Mouse (Mus musculus): ENCODE measurements around the gene Mroh9. TPM values are rescaled to one million over a fixed set of nuclear protein-coding genes. Genes with fewer than 3 reads are reported as not detected.

Mroh9 gene
- total and polyA plus RNA-seq, 2 experiments = not detected

DNA sequence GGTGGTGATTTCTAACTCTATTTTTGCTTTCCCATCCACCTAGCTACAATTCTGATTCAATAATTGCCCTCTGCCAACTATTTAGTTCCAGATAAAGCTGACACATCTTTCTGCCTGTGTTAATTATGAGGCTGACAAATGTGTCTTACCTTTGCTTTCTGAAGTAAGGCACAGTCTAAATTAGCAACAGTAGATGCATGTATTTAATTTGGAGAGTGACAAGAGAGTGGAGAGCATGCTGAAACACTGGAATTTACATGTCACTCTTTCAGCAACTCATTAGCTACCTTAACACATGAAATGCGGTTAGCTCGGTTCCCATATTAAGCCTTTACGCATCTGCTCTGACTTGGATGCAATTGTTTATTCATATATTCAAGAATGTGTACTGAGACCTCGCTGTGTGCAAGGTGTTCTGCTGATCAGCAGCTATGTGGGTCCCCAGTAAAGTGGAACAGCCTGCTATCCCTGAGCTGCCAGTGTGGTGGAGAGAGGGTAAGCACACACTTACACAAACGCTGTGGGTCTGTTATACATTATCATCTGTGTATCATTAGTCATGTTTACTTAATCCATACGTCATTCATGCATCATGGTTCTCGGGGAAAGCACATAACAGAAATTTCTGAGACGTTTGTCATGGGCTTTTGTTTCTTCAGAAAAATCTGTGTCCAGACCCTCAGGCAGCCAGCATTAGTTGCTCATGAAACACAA, 28.1 kb upstream of the Mroh9 start:
- WGBS = 68% methylated on average over 8 of the region's 8 CpGs
- Histone ChIP-seq H3K79me2 (ENCODE audit: control insufficient read depth, insufficient read depth, low read length) (no peaks in the 10 kb centered on the region), H3K27me3 (ENCODE audit: control insufficient read depth, insufficient read depth, low read length) (no peaks in the 10 kb centered on the region), H3K27ac (replicated peaks; ENCODE audit: insufficient read depth, low read depth, low read length) (no peak overlapping the region), H3K36me3 (ENCODE audit: control insufficient read depth, insufficient read depth, low read length) (no peaks in the 10 kb centered on the region), H3K4me3 (ENCODE audit: insufficient read depth, low read depth, low read length) (no peak overlapping the region), H3K9ac (ENCODE audit: low read depth, low read length) (no peak overlapping the region), H3K4me1 (ENCODE audit: control insufficient read depth, insufficient read depth, low read length) (no peaks in the 10 kb centered on the region)
- TF ChIP-seq CTCF (IDR thresholded peaks at IDR 0.05; ENCODE audit: low read depth, low read length) (no peak), POLR2A (IDR thresholded peaks at IDR 0.05; ENCODE audit: extremely low read depth, insufficient read depth, low read length) (no peak)
- DNase-seq (ENCODE audit: extremely low read depth, low read depth, low spot score) = no peak

DNA sequence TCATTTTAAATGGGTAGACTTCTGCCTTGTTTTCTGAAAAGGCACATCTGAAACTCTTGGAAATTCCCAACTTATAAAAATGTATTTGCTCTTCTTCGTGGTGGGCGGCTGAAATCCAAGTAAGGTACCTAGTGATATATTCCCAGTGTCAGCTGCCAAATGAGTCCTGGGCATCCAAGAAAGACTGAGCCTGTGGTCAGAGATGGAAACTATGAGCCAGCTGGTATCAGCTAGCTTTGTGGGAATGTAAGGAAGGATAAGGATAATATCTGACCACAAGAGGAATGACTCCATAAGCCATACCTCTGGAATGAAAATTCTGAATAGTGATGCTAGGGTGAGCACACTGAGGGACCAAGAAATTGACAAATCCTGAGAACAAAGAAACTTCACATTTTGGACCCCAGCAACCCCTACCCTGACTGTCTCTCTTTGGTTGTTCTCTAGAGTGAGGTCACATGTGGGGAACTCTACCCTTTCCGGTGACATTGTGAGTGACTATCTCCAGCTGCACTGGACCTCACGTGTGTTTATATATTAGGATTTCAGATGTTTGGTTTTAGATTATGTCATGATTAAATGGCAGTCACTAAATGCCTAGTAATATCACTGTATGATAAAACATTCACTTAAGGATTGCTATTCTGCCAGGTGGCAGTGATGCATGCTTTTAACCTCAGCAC, 27.2 kb upstream of the Mroh9 start:
- 87% methylated on average over 4 of the region's 4 CpGs for WGBS
- Histone ChIP-seq H3K9ac (ENCODE audit: low read depth, low read length) (no peak overlapping the region), H3K27ac (replicated peaks; ENCODE audit: insufficient read depth, low read depth, low read length) (no peak overlapping the region), H3K36me3 (ENCODE audit: control insufficient read depth, insufficient read depth, low read length) (no peaks in the 10 kb centered on the region), H3K79me2 (ENCODE audit: control insufficient read depth, insufficient read depth, low read length) (no peaks in the 10 kb centered on the region), H3K4me3 (ENCODE audit: insufficient read depth, low read depth, low read length) (no peak overlapping the region), H3K27me3 (ENCODE audit: control insufficient read depth, insufficient read depth, low read length) (no peaks in the 10 kb centered on the region), H3K4me1 (ENCODE audit: control insufficient read depth, insufficient read depth, low read length) (no peaks in the 10 kb centered on the region)
- no peak for TF ChIP-seq POLR2A (IDR thresholded peaks at IDR 0.05; ENCODE audit: extremely low read depth, insufficient read depth, low read length)
- no peak for TF ChIP-seq CTCF (IDR thresholded peaks at IDR 0.05; ENCODE audit: low read depth, low read length)
- DNase-seq (ENCODE audit: extremely low read depth, low read depth, low spot score) = no peak

DNA sequence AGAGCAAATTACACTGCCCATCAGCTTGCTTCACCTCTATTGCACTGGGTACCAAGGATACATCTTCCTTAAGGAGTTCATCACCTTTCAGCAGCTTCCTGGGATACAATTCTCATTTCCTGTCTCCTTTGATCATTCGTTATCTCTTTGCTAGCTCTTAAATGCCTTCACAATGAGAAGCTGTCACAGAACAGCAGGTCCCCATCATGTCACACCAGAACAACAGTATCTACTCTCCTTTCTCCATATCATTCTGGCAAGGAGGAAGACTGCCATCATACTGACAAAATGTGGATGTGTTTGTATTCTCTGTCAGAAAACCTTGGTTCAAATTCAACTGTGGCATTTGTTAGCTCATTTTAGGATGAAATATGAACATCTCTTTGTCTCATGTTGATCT, 19.5 kb upstream of the Mroh9 start:
- no peak overlapping the region for H3K4me3 ChIP-seq (ENCODE audit: insufficient read depth, low read depth, low read length)
- H3K79me2 ChIP-seq (ENCODE audit: control insufficient read depth, insufficient read depth, low read length) = no peaks in the 10 kb centered on the region
- no peaks in the 10 kb centered on the region for H3K27me3 ChIP-seq (ENCODE audit: control insufficient read depth, insufficient read depth, low read length)
- TF ChIP-seq CTCF (IDR thresholded peaks at IDR 0.05; ENCODE audit: low read depth, low read length) (no peak), POLR2A (IDR thresholded peaks at IDR 0.05; ENCODE audit: extremely low read depth, insufficient read depth, low read length) (no peak)
- WGBS = 57% methylated on average over 1 of the region's 1 CpGs
- DNase-seq (ENCODE audit: extremely low read depth, low read depth, low spot score) = no peak
- no peak overlapping the region for H3K27ac ChIP-seq (replicated peaks; ENCODE audit: insufficient read depth, low read depth, low read length)
- H3K36me3 ChIP-seq (ENCODE audit: control insufficient read depth, insufficient read depth, low read length) = no peaks in the 10 kb centered on the region
- H3K4me1 ChIP-seq (ENCODE audit: control insufficient read depth, insufficient read depth, low read length) = no peaks in the 10 kb centered on the region
- no peak overlapping the region for H3K9ac ChIP-seq (ENCODE audit: low read depth, low read length)

DNA sequence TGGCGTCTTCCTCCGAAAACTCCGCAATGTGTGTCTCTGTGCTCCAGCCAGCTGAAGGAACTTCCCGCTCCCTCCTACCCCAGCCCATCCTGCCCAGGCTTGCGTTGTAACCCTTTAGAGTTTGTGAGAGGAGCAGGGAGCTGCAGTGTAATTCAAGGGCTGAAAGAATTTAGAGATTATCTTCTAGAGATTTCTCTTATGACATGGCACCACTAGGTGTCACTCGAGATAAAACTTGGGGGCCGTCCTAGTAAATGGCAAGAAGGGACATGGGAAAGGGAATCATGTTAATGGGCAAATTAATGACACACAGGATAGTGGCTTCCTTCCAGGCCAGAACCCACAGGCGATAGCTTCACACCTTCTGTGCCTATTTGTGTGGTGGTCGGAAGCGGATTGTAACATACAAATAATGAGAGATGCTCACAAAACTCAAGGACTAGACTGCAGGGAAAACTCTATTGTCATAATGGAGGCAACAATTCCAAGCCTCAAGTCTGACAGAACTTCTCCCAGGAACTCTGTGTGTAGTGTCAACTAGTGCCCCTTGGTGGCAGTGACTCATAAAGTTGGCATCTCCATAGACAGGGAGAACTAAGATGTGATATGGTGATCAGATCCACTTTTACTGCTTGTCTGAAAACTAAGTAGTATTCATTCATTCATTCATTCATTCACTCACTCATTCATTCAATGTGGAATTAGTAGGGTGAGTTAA, 6.1 kb upstream of the Mroh9 start:
- TF ChIP-seq POLR2A (IDR thresholded peaks at IDR 0.05; ENCODE audit: extremely low read depth, insufficient read depth, low read length) = no peak
- no peak for TF ChIP-seq CTCF (IDR thresholded peaks at IDR 0.05; ENCODE audit: low read depth, low read length)
- no peak overlapping the region for H3K27ac ChIP-seq (replicated peaks; ENCODE audit: insufficient read depth, low read depth, low read length)
- no peaks in the 10 kb centered on the region; the same call in 1 of the 2 replicates for H3K27me3 ChIP-seq (ENCODE audit: control insufficient read depth, insufficient read depth, low read length)
- H3K9ac ChIP-seq (ENCODE audit: low read depth, low read length) = no peak overlapping the region
- H3K36me3 ChIP-seq (ENCODE audit: control insufficient read depth, insufficient read depth, low read length) = no peaks in the 10 kb centered on the region
- peak; percentile 6 for DNase-seq (ENCODE audit: extremely low read depth, low read depth, low spot score)
- WGBS = 50% methylated on average over 10 of the region's 10 CpGs
- no peak overlapping the region for H3K4me3 ChIP-seq (ENCODE audit: insufficient read depth, low read depth, low read length)
- no peaks in the 10 kb centered on the region for H3K4me1 ChIP-seq (ENCODE audit: control insufficient read depth, insufficient read depth, low read length)
- H3K79me2 ChIP-seq (ENCODE audit: control insufficient read depth, insufficient read depth, low read length) = no peaks in the 10 kb centered on the region

DNA sequence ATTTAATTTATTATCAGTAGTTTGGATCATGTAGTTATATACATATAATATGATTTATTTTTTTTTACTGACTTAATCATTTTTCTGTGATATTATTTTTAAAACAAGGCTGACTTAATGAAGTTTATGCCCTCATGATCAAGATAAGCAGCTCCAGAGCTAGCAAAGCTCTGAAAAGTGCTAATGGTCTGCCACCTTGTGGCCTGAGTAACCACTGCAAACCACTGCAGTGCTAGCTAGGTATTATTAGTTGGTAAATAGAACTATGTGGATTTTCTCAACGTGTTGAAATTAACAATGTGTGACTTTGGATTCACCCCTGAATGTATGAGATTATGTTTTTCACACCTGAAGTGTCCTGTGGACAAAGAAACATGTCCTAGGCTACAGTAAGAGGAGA, 15.0 kb downstream of the Mroh9 start:
- TF ChIP-seq CTCF (IDR thresholded peaks at IDR 0.05; ENCODE audit: low read depth, low read length) = peak; percentile 51; the same call in 1 of the 2 replicates
- no peak for TF ChIP-seq POLR2A (IDR thresholded peaks at IDR 0.05; ENCODE audit: extremely low read depth, insufficient read depth, low read length)
- Histone ChIP-seq H3K4me1 (ENCODE audit: control insufficient read depth, insufficient read depth, low read length) (no peaks in the 10 kb centered on the region), H3K36me3 (ENCODE audit: control insufficient read depth, insufficient read depth, low read length) (no peaks in the 10 kb centered on the region), H3K27ac (replicated peaks; ENCODE audit: insufficient read depth, low read depth, low read length) (no peak overlapping the region), H3K9ac (ENCODE audit: low read depth, low read length) (no peak overlapping the region), H3K79me2 (ENCODE audit: control insufficient read depth, insufficient read depth, low read length) (no peaks in the 10 kb centered on the region), H3K4me3 (ENCODE audit: insufficient read depth, low read depth, low read length) (no peak overlapping the region), H3K27me3 (ENCODE audit: control insufficient read depth, insufficient read depth, low read length) (no peaks in the 10 kb centered on the region)
- 4% methylated on average over 1 of the region's 1 CpGs for WGBS
- peak; percentile 39 for DNase-seq (ENCODE audit: extremely low read depth, low read depth, low spot score)

All from liver, adult 2 months (tissue).